Mouse (Mus musculus) liver, postnatal 0 days (tissue): ENCODE results near the gene Snn.

Experiments used
- CTCF ChIP-seq: sonication (generic); IDR thresholded peaks from 2 replicates; pipeline ENCODE4 v1.5.1; 2016; ENCODE audit warnings: antibody characterized with exemption, low read depth
- EP300 ChIP-seq: IDR thresholded peaks from 2 replicates; pipeline ENCODE4 v1.6.1; 2016; ENCODE audit warnings: antibody characterized with exemption, low read depth, mild to moderate bottlenecking

DNA sequence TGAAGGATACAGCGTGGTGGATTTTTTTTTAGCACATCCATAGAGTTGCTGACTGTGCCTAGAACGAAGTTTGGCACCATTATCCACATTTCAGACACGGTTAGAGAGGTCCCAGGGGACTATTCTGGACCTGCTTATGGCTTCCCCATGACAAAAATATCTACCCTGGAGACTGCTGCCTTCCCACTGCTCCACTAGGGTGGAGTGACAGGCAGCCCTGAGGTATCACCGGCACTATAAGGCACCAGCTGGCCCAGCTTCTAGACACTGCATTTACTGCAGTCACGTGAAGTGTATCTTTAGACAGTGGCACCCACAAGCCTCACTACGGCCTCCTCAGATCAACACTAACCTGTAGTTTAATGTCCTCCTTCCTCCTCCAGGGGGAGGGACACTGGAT is 5.9 kb upstream of the Snn start:
- TF ChIP-seq CTCF (no peak), EP300 (no peak)
